Mouse (Mus musculus): ENCODE results near the gene Ppfibp1. TPM values are rescaled to one million over a fixed set of nuclear protein-coding genes. Genes with fewer than 3 reads are reported as not detected.

Ppfibp1 gene
- polyA plus RNA-seq, 1 experiment = 26.5 TPM

DNA sequence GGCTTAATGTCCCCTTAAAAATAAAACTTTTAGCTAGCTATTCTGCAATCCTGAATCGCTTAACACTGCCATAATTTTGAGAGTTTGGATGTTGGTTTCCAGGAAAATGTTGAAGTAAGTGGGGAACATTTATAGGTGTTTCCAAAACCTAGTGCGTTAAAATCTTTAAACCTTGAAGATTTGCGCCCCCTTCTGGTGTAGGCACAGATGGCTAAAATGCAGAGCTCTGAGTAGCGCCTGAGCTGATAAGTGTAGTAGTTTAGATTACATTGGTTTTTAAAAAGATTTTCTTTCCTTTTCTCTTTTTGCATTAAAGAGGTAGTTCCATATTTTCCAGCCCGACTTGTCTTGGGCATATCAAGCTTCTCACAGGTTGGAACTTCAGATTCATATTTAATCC is 105.9 kb downstream of the Ppfibp1 start:
- H3K27ac ChIP-seq (ENCODE audit: insufficient read depth, low read length) = no peak overlapping the region
- H3K4me3 ChIP-seq (ENCODE audit: insufficient read depth, low read length) = no peak overlapping the region
- TF ChIP-seq CTCF (IDR thresholded peaks at IDR 0.05; ENCODE audit: extremely low read depth, insufficient read depth, low read length) (peak; percentile 54; the same call in 1 of the 2 replicates), POLR2A (IDR thresholded peaks at IDR 0.05; ENCODE audit: extremely low read depth, insufficient read depth, low read length) (no peak)
- H3K4me1 ChIP-seq (ENCODE audit: control insufficient read depth, insufficient read depth, low read length) = 0 out of 2 replicates have a peak, but pooled peaks cover 2% of the 10 kb centered on the region

DNA sequence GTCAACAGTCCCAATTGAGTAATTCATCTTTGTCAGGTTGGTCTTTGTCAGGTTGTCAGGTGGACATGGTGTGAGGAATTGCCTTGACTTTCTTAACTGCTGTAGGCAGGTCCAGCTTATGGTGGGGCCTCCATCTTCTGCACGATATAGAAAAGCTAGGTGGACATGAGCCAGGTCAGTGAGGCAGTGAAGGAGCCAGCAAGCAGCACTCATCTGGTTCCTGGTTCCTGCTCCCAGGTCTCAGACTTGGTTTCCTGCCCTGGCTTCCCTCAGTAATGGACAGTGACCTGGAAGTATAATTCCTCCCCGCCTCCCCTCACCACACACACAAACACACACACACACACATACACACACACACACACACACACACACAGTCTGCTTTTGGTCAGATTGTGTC is 107.1 kb downstream of the Ppfibp1 start:
- Histone ChIP-seq H3K4me3 (ENCODE audit: insufficient read depth, low read length) (no peak overlapping the region), H3K4me1 (ENCODE audit: control insufficient read depth, insufficient read depth, low read length) (peaks cover 5% of the 10 kb centered on the region), H3K27ac (ENCODE audit: insufficient read depth, low read length) (no peak overlapping the region)
- no peak for TF ChIP-seq POLR2A (IDR thresholded peaks at IDR 0.05; ENCODE audit: extremely low read depth, insufficient read depth, low read length)
- TF ChIP-seq CTCF (IDR thresholded peaks at IDR 0.05; ENCODE audit: extremely low read depth, insufficient read depth, low read length) = no peak

DNA sequence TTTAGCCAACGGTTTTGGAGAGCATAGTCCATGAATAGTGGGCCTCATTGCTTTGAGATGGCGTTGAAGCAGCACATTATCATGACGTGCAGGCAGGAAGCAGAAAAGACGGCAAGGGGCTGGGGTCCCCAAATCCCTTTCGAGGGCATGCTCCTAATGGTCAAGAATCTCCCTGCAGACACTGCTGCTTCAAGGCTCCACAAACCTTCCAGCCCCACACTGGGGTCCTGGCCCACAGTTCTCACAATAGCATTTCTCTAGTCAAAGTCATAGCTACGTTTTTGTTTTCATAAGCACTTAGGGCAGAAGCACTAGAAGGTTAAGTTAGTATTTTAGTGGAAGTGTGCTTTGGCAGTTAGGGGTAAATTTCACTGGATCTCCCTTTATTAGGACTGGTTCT is 107.6 kb downstream of the Ppfibp1 start:
- Histone ChIP-seq H3K4me1 (ENCODE audit: control insufficient read depth, insufficient read depth, low read length) (peaks cover 5% of the 10 kb centered on the region), H3K27ac (ENCODE audit: insufficient read depth, low read length) (no peak overlapping the region), H3K4me3 (ENCODE audit: insufficient read depth, low read length) (no peak overlapping the region)
- TF ChIP-seq POLR2A (IDR thresholded peaks at IDR 0.05; ENCODE audit: extremely low read depth, insufficient read depth, low read length) (no peak), CTCF (IDR thresholded peaks at IDR 0.05; ENCODE audit: extremely low read depth, insufficient read depth, low read length) (no peak)

DNA sequence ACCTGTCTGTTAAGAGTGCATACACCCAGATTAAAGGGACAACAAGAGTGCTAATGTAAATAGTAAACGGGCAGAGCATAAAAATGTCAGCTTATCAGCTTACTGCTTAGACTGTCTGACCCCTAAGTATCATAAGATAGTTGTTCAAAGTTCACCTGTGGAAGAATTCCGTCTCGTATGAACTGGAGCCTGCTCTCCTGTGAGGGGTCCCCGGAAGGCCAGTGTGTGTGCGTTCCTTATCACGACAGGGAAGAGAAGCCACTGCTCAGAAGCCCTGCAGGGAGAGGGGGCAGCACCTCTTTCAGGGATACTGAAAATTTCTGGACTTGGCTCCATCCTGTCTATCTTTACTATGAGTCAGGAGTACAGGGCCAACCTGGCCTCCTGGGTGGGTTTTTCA is 108.7 kb downstream of the Ppfibp1 start:
- no peak overlapping the region for H3K4me3 ChIP-seq (ENCODE audit: insufficient read depth, low read length)
- TF ChIP-seq CTCF (IDR thresholded peaks at IDR 0.05; ENCODE audit: extremely low read depth, insufficient read depth, low read length) (no peak), POLR2A (IDR thresholded peaks at IDR 0.05; ENCODE audit: extremely low read depth, insufficient read depth, low read length) (no peak)
- H3K4me1 ChIP-seq (ENCODE audit: control insufficient read depth, insufficient read depth, low read length) = peaks cover 5% of the 10 kb centered on the region
- no peak overlapping the region for H3K27ac ChIP-seq (ENCODE audit: insufficient read depth, low read length)

DNA sequence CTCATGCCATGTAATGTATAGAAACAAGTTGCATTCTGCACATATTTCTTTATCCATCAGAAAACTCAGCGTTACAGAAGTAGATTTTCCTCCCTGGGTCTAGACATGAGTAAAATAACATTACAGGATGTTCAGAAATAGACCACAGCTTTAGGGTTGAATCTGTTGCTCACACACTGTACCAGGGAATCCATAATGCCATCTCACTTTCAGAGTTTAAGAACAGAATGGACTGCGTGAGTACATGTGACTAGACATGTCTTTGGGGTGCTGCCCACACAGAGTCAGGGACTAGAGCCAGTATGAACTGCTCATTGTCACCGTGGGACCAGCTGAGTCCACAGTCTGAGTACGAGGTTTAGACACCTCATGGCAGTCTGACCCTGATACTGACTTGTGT is 110.4 kb downstream of the Ppfibp1 start:
- H3K27ac ChIP-seq (ENCODE audit: insufficient read depth, low read length) = no peak overlapping the region

DNA sequence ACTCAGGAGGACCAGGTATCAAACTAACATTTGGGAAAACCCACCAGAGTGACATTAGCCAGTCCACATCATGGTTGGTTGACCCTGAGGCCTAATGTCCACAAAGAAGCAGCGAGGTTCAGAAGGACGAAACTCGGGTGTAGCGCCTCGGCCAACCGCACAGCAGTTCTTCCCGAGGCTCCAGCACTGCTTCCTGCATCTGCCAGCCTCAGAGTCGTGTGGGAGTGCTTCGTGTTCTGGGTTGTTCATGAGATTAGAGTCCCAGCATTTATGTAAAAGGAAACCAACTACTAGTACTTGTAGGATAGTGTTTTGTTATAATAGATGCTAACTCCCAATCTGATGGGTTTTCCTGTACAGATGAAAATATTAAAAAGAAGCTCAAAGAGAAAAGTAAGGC is 111.0 kb downstream of the Ppfibp1 start:
- Histone ChIP-seq H3K4me3 (ENCODE audit: insufficient read depth, low read length) (no peak overlapping the region), H3K4me1 (ENCODE audit: control insufficient read depth, insufficient read depth, low read length) (peaks cover 5% of the 10 kb centered on the region), H3K27ac (ENCODE audit: insufficient read depth, low read length) (no peak overlapping the region)
- TF ChIP-seq POLR2A (IDR thresholded peaks at IDR 0.05; ENCODE audit: extremely low read depth, insufficient read depth, low read length) (no peak), CTCF (IDR thresholded peaks at IDR 0.05; ENCODE audit: extremely low read depth, insufficient read depth, low read length) (no peak)

More for the DNA sequence above, 110.4 kb downstream of the Ppfibp1 start:
- H3K4me1 ChIP-seq (ENCODE audit: control insufficient read depth, insufficient read depth, low read length) = peaks cover 5% of the 10 kb centered on the region
- no peak overlapping the region for H3K4me3 ChIP-seq (ENCODE audit: insufficient read depth, low read length)
- TF ChIP-seq CTCF (IDR thresholded peaks at IDR 0.05; ENCODE audit: extremely low read depth, insufficient read depth, low read length) (no peak), POLR2A (IDR thresholded peaks at IDR 0.05; ENCODE audit: extremely low read depth, insufficient read depth, low read length) (no peak)

DNA sequence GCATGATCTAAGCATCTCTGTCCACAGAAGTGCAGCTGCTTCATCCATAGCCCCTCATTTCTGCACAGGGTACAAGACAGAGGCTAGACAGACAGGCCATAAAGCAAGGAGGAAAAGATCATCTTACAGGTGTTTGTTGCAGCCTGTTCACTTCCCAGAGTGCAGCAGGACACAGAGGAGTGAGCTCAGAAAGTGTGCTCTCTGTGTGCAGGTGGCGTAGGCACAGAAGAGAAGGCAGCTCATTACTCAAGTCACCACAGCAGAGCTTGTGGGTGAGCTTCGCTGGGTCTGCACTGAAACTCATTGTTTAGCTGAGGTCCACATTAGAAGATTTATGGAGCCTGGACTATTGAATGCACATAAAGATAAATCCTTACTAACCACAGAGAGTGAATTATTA is 111.5 kb downstream of the Ppfibp1 start:
- Histone ChIP-seq H3K4me1 (ENCODE audit: control insufficient read depth, insufficient read depth, low read length) (peaks cover 5% of the 10 kb centered on the region), H3K4me3 (ENCODE audit: insufficient read depth, low read length) (no peak overlapping the region), H3K27ac (ENCODE audit: insufficient read depth, low read length) (no peak overlapping the region)
- TF ChIP-seq CTCF (IDR thresholded peaks at IDR 0.05; ENCODE audit: extremely low read depth, insufficient read depth, low read length) (no peak), POLR2A (IDR thresholded peaks at IDR 0.05; ENCODE audit: extremely low read depth, insufficient read depth, low read length) (no peak)

DNA sequence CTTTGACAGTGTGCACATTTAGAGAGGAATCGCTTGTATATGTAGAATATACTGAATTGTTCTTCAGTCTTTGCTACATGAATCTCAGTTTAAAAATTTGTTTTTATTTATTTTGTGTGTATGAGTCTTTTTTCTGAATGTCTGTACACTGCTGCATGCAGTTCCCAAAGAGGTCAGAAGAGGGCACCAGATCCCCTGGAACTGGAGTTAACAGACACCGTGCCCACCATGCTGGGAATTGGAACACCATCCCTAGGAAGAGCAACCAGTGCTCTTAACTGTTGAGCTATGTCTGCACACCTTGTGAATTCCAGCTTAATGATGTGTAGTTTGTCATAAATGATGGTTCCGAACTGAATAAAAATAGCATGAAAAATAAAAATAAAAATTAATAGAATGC is 119.9 kb downstream of the Ppfibp1 start:
- no peak overlapping the region for H3K4me3 ChIP-seq (ENCODE audit: insufficient read depth, low read length)
- TF ChIP-seq POLR2A (IDR thresholded peaks at IDR 0.05; ENCODE audit: extremely low read depth, insufficient read depth, low read length) (no peak), CTCF (IDR thresholded peaks at IDR 0.05; ENCODE audit: extremely low read depth, insufficient read depth, low read length) (peak; percentile 66)
- no peaks in the 10 kb centered on the region for H3K4me1 ChIP-seq (ENCODE audit: control insufficient read depth, insufficient read depth, low read length)
- no peak overlapping the region for H3K27ac ChIP-seq (ENCODE audit: insufficient read depth, low read length)

DNA sequence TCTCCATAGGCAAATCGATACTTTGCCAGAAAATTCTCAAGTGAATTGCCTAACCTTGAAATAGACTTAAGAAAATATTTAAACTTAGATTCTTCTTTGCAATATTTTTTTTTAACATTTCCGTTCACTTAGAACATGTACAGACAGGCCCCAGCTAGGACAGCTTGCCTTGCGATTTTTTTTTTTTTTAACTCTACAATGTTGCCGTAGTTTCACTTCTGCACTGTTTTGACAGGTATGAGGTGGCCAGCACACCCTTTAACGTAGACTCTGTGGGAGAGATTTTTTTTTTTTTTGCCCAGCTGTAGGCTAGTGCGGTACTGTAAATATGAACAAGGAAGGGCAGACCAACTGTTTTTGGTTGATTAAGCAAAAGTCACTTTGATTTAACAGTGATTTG is 122.1 kb downstream of the Ppfibp1 start:
- Histone ChIP-seq H3K4me1 (ENCODE audit: control insufficient read depth, insufficient read depth, low read length) (no peaks in the 10 kb centered on the region), H3K4me3 (ENCODE audit: insufficient read depth, low read length) (no peak overlapping the region), H3K27ac (ENCODE audit: insufficient read depth, low read length) (no peak overlapping the region)
- TF ChIP-seq POLR2A (IDR thresholded peaks at IDR 0.05; ENCODE audit: extremely low read depth, insufficient read depth, low read length) (no peak), CTCF (IDR thresholded peaks at IDR 0.05; ENCODE audit: extremely low read depth, insufficient read depth, low read length) (no peak)

DNA sequence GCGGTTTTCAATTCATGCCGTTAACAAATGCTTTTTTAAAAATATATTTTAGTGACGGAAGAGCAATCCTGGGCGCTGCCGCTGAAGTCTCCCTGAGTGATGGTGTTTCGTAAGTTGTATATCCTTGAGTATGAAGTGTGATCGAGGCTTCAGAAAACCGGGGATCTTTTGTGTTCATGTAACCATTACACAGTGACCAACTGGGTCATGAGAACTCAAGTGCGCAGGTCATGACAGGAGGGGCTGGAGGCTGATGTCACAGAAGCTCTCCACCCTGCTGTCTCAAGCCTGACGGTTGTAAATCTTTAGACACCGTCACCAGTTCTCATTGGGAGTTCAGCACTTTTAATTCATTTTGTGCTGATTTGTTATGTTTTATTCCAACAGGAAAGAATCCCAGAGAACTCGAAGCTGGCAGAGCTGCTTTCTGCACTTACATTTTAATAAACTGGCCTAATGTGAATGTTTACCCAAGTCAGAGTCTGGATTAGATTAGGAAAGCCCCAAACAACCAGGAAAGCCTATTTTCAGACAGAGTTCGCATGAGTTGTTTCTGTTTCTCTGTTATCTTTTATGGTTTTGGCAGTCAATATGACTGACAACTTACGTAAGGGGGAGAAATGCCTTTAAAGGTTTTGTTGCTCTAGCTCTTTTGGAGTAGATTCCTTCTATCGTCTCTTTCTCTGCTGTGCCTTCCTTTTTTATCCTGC is 122.7 kb downstream of the Ppfibp1 start:
- Histone ChIP-seq H3K27ac (ENCODE audit: insufficient read depth, low read length) (no peak overlapping the region), H3K4me3 (ENCODE audit: insufficient read depth, low read length) (no peak overlapping the region), H3K4me1 (ENCODE audit: control insufficient read depth, insufficient read depth, low read length) (no peaks in the 10 kb centered on the region)
- TF ChIP-seq CTCF (IDR thresholded peaks at IDR 0.05; ENCODE audit: extremely low read depth, insufficient read depth, low read length) (no peak), POLR2A (IDR thresholded peaks at IDR 0.05; ENCODE audit: extremely low read depth, insufficient read depth, low read length) (no peak)

All from cortical plate, adult 2 months (tissue).